Mouse (Mus musculus): ENCODE measurements around the gene Ptcra. TPM values are rescaled to one million over a fixed set of nuclear protein-coding genes. Genes with fewer than 3 reads are reported as not detected.
A peak's percentile ranks its signal among the peaks of the same experiment; 100 is the strongest.

The Ptcra gene
- polyA plus RNA-seq, 1 experiment from 2014 or later, result 0.41 TPM

GRCm38 (mm10) chr17:46725273-46725672 is 38.2 kb downstream of the Ptcra start:
- 45% methylated on average over 9 of the region's 9 CpGs for WGBS
- ATAC-seq (ENCODE audit: insufficient number of reproducible peaks, low FRiP score, low TSS enrichment, low read depth), result no peak

GRCm38 (mm10) chr17:46724477-46725084 is 38.9 kb downstream of the Ptcra start:
- Histone ChIP-seq H3K27ac (replicated peaks) (no peak overlapping the region), H3K4me1 (peaks cover 9% of the 10 kb centered on the region), H3K4me3 (replicated peaks) (no peak overlapping the region), H3K9me3 (replicated peaks) (no peaks in the 10 kb centered on the region), H3K36me3 (peaks cover 63% of the 10 kb centered on the region), H3K9ac (no peak overlapping the region), H3K4me2 (replicated peaks) (no peak overlapping the region), H3K27me3 (peaks cover 6% of the 10 kb centered on the region; the same call in 1 of the 2 replicates)
- no peak for ATAC-seq (ENCODE audit: insufficient number of reproducible peaks, low FRiP score, low TSS enrichment, low read depth)
- WGBS, result 79% methylated on average over 20 of the region's 20 CpGs

More at GRCm38 (mm10) chr17:46725273-46725672, 38.2 kb downstream of the Ptcra start:
- H3K4me3 ChIP-seq (replicated peaks), result no peak overlapping the region
- H3K27ac ChIP-seq (replicated peaks), result no peak overlapping the region
- H3K9ac ChIP-seq, result no peak overlapping the region
- H3K4me1 ChIP-seq, result peaks cover 9% of the 10 kb centered on the region
- H3K27me3 ChIP-seq, result peaks cover 6% of the 10 kb centered on the region; the same call in 1 of the 2 replicates
- no peak overlapping the region for H3K4me2 ChIP-seq (replicated peaks)
- H3K36me3 ChIP-seq, result peaks cover 59% of the 10 kb centered on the region
- H3K9me3 ChIP-seq (replicated peaks), result no peaks in the 10 kb centered on the region

GRCm38 (mm10) chr17:46721077-46721476 is 42.4 kb downstream of the Ptcra start:
- Histone ChIP-seq H3K4me2 (replicated peaks) (no peak overlapping the region), H3K4me1 (no peaks in the 10 kb centered on the region), H3K27me3 (no peaks in the 10 kb centered on the region), H3K9me3 (replicated peaks) (no peaks in the 10 kb centered on the region), H3K27ac (replicated peaks) (no peak overlapping the region), H3K4me3 (replicated peaks) (no peak overlapping the region), H3K9ac (no peak overlapping the region), H3K36me3 (peaks cover 69% of the 10 kb centered on the region)
- 87% methylated on average over 7 of the region's 7 CpGs for WGBS
- ATAC-seq (ENCODE audit: insufficient number of reproducible peaks, low FRiP score, low TSS enrichment, low read depth), result no peak

GRCm38 (mm10) chr17:46714756-46715481 is 48.6 kb downstream of the Ptcra start:
- H3K4me2 ChIP-seq (replicated peaks), result no peak overlapping the region
- H3K4me1 ChIP-seq, result peaks cover 14% of the 10 kb centered on the region
- H3K9ac ChIP-seq, result no peak overlapping the region
- 94% methylated on average over 11 of the region's 11 CpGs for WGBS
- no peak overlapping the region for H3K27ac ChIP-seq (replicated peaks)
- ATAC-seq (ENCODE audit: insufficient number of reproducible peaks, low FRiP score, low TSS enrichment, low read depth), result no peak
- no peaks in the 10 kb centered on the region for H3K9me3 ChIP-seq (replicated peaks)
- H3K27me3 ChIP-seq, result no peaks in the 10 kb centered on the region
- H3K4me3 ChIP-seq (replicated peaks), result no peak overlapping the region
- H3K36me3 ChIP-seq, result peaks cover 33% of the 10 kb centered on the region

GRCm38 (mm10) chr17:46713849-46714248 is 49.7 kb downstream of the Ptcra start:
- Histone ChIP-seq H3K9me3 (replicated peaks) (no peaks in the 10 kb centered on the region), H3K36me3 (peaks cover 33% of the 10 kb centered on the region), H3K4me1 (peaks cover 14% of the 10 kb centered on the region), H3K4me2 (replicated peaks) (no peak overlapping the region), H3K27ac (replicated peaks) (no peak overlapping the region), H3K27me3 (no peaks in the 10 kb centered on the region), H3K9ac (no peak overlapping the region), H3K4me3 (replicated peaks) (no peak overlapping the region)
- no peak for ATAC-seq (ENCODE audit: insufficient number of reproducible peaks, low FRiP score, low TSS enrichment, low read depth)
- 87% methylated on average over 9 of the region's 9 CpGs for WGBS

GRCm38 (mm10) chr17:46712442-46712841 is 51.1 kb downstream of the Ptcra start:
- H3K27me3 ChIP-seq, result no peaks in the 10 kb centered on the region
- H3K9me3 ChIP-seq (replicated peaks), result no peaks in the 10 kb centered on the region
- H3K36me3 ChIP-seq, result peaks cover 29% of the 10 kb centered on the region
- H3K27ac ChIP-seq (replicated peaks), result no peak overlapping the region
- peak overlapping the region; percentile 96 for H3K4me2 ChIP-seq (replicated peaks)
- 67% methylated on average over 7 of the region's 7 CpGs for WGBS
- peak overlapping the region; percentile 99 for H3K4me3 ChIP-seq (replicated peaks)
- H3K9ac ChIP-seq, result peak overlapping the region; percentile 92
- ATAC-seq (ENCODE audit: insufficient number of reproducible peaks, low FRiP score, low TSS enrichment, low read depth), result no peak
- H3K4me1 ChIP-seq, result peaks cover 14% of the 10 kb centered on the region

GRCm38 (mm10) chr17:46711612-46712271 is 51.8 kb downstream of the Ptcra start:
- under 1% methylated on average over 76 of the region's 76 CpGs for WGBS
- no peaks in the 10 kb centered on the region for H3K9me3 ChIP-seq (replicated peaks)
- no peaks in the 10 kb centered on the region for H3K27me3 ChIP-seq
- H3K4me2 ChIP-seq (replicated peaks), result peak overlapping the region; percentile 96
- peak overlapping the region; percentile 99 for H3K4me3 ChIP-seq (replicated peaks)
- peak overlapping the region; percentile 92 for H3K9ac ChIP-seq
- peak; percentile 50 for ATAC-seq (ENCODE audit: insufficient number of reproducible peaks, low FRiP score, low TSS enrichment, low read depth)
- H3K27ac ChIP-seq (replicated peaks), result peak overlapping the region; percentile 80
- H3K36me3 ChIP-seq, result peaks cover 25% of the 10 kb centered on the region
- peaks cover 14% of the 10 kb centered on the region for H3K4me1 ChIP-seq

GRCm38 (mm10) chr17:46710959-46711597 is 52.4 kb downstream of the Ptcra start, which contains the start of gene Pex6:
Pex6 (plus strand) TSS chr17:46711463.
- Histone ChIP-seq H3K27ac (replicated peaks) (peak within 1 kb of the TSS; percentile 80), H3K4me3 (replicated peaks) (peak within 1 kb of the TSS; percentile 99), H3K9me3 (replicated peaks) (no peaks in the 10 kb centered on the region), H3K4me1 (peaks cover 14% of the 10 kb centered on the region), H3K9ac (peak within 1 kb of the TSS; percentile 92), H3K27me3 (no peaks in the 10 kb centered on the region), H3K36me3 (peaks cover 19% of the 10 kb centered on the region), H3K4me2 (replicated peaks) (peak within 1 kb of the TSS; percentile 96)
- ATAC-seq (ENCODE audit: insufficient number of reproducible peaks, low FRiP score, low TSS enrichment, low read depth), result peak; percentile 89
- WGBS, result 7% methylated on average over 36 of the region's 36 CpGs

GRCm38 (mm10) chr17:46706375-46707089 is 57.0 kb downstream of the Ptcra start:
- H3K4me1 ChIP-seq, result peaks cover 30% of the 10 kb centered on the region
- H3K9ac ChIP-seq, result no peak overlapping the region
- H3K9me3 ChIP-seq (replicated peaks), result no peaks in the 10 kb centered on the region
- no peaks in the 10 kb centered on the region for H3K36me3 ChIP-seq
- 87% methylated on average over 14 of the region's 14 CpGs for WGBS
- no peak overlapping the region for H3K4me2 ChIP-seq (replicated peaks)
- no peak overlapping the region for H3K27ac ChIP-seq (replicated peaks)
- H3K27me3 ChIP-seq, result no peaks in the 10 kb centered on the region
- no peak for ATAC-seq (ENCODE audit: insufficient number of reproducible peaks, low FRiP score, low TSS enrichment, low read depth)
- no peak overlapping the region for H3K4me3 ChIP-seq (replicated peaks)
